Comparison of ENCODE assay signal across 9 mouse cellular contexts in genomic region chr7:74012858-74013600, GRCm38 (mm10). TPM values are rescaled to one million over a fixed set of nuclear protein-coding genes. Genes with fewer than 3 reads are reported as not detected.
A peak's percentile ranks its signal among the peaks of the same experiment; 100 is the strongest.
DNase-seq lines count a peak whose midpoint lies in the region; ATAC-seq and TF ChIP-seq lines count a peak whose summit lies in the region.
"Had no signal": no experiment of that assay in that cellular context is flagged by ENCODE, and none has a peak within 500 bp of the region (broad histone marks: within the 10 kb centered on the region; RNA-seq: fewer than 3 reads in every experiment).

No protein-coding gene starts in this region.

- H3K4me3 ChIP-seq in lung, embryonic 15.5 days, result peak overlapping the region; percentile 79
- H3K4me3 ChIP-seq in heart, embryonic 13.5 days, result peak overlapping the region; percentile 73
- peak overlapping the region; percentile 51; the same call in 1 of the 2 replicates for H3K4me3 ChIP-seq in liver, adult 2 months (ENCODE audit: insufficient read depth, low read depth, low read length)
- peak overlapping the region; percentile 62 for H3K4me3 ChIP-seq in olfactory bulb, adult 2 months (ENCODE audit: insufficient read depth, low read depth, low read length)

- intact Hi-C loops in left cerebral cortex, postnatal 14 days (cut with DNase I), result loop anchor here (10.0 kb wide), 1 partner anchor 358 kb away; no protein-coding TSS in a partner anchor

- H3K27me3 ChIP-seq in lung, embryonic 15.5 days, result peaks cover 29% of the 10 kb centered on the region
- H3K27me3 ChIP-seq in heart, embryonic 13.5 days (replicated peaks), result peaks cover 73% of the 10 kb centered on the region
- peaks cover 13% of the 10 kb centered on the region; the same call in 1 of the 2 replicates for H3K27me3 ChIP-seq in liver, adult 2 months (ENCODE audit: control insufficient read depth, insufficient read depth, low read length)

- peak; percentile 31 for ATAC-seq in lung, embryonic 15.5 days (ENCODE audit: borderline replicate concordance, extremely low read depth, low FRiP score, low TSS enrichment)
- no peak for ATAC-seq in heart, embryonic 13.5 days (ENCODE audit: extremely low read depth, insufficient number of reproducible peaks, low FRiP score, low TSS enrichment)

- peak overlapping the region; percentile 99 for H3K4me2 ChIP-seq in lung, embryonic 15.5 days
- peak overlapping the region; percentile 99 for H3K4me2 ChIP-seq in heart, embryonic 13.5 days

- peak overlapping the region; percentile 63 for H3K9ac ChIP-seq in lung, embryonic 15.5 days
- peak overlapping the region; percentile 83 for H3K9ac ChIP-seq in heart, embryonic 13.5 days
- peak overlapping the region; percentile 58; the same call in 1 of the 2 replicates for H3K9ac ChIP-seq in liver, adult 2 months (ENCODE audit: low read depth, low read length)

- no peaks in the 10 kb centered on the region for H3K79me2 ChIP-seq in liver, adult 2 months (ENCODE audit: control insufficient read depth, insufficient read depth, low read length)

- H3K27ac ChIP-seq in lung, embryonic 15.5 days, result peak overlapping the region; percentile 79
- peak overlapping the region; percentile 56; the same call in 1 of the 2 replicates for H3K27ac ChIP-seq in heart, embryonic 13.5 days (replicated peaks)
- no peak overlapping the region for H3K27ac ChIP-seq in liver, adult 2 months (replicated peaks; ENCODE audit: insufficient read depth, low read depth, low read length)
- no peak overlapping the region for H3K27ac ChIP-seq in olfactory bulb, adult 2 months (ENCODE audit: insufficient read depth, low read depth, low read length)
- H3K27ac ChIP-seq: macrophage had no signal

- 1% methylated on average over 58 of the region's 70 CpGs for WGBS in lung, embryonic 15.5 days
- under 1% methylated on average over 70 of the region's 70 CpGs for WGBS in heart, embryonic 13.5 days
- 2% methylated on average over 65 of the region's 70 CpGs for WGBS in liver, adult 2 months
- 1% methylated on average over 70 of the region's 70 CpGs for WGBS in olfactory bulb, adult 2 months

- H3K4me1 ChIP-seq in lung, embryonic 15.5 days, result peaks cover 6% of the 10 kb centered on the region; the same call in 1 of the 2 replicates
- peaks cover 14% of the 10 kb centered on the region for H3K4me1 ChIP-seq in heart, embryonic 13.5 days
- no peaks in the 10 kb centered on the region for H3K4me1 ChIP-seq in liver, adult 2 months (ENCODE audit: control insufficient read depth, insufficient read depth, low read length)
- peaks cover 7% of the 10 kb centered on the region; the same call in 1 of the 2 replicates for H3K4me1 ChIP-seq in olfactory bulb, adult 2 months (ENCODE audit: control insufficient read depth, insufficient read depth, low read length)

- H3K9me3 ChIP-seq in lung, embryonic 15.5 days, result no peaks in the 10 kb centered on the region
- H3K9me3 ChIP-seq in heart, embryonic 13.5 days, result no peaks in the 10 kb centered on the region

- no peaks in the 10 kb centered on the region for H3K36me3 ChIP-seq in lung, embryonic 15.5 days
- H3K36me3 ChIP-seq in heart, embryonic 13.5 days, result no peaks in the 10 kb centered on the region
- no peaks in the 10 kb centered on the region for H3K36me3 ChIP-seq in liver, adult 2 months (ENCODE audit: control insufficient read depth, insufficient read depth, low read length)

- TF ChIP-seq POLR2A in liver, adult 2 months (IDR thresholded peaks at IDR 0.05; ENCODE audit: extremely low read depth, insufficient read depth, low read length), result no peak
- TF ChIP-seq POLR2A in olfactory bulb, adult 2 months (IDR thresholded peaks at IDR 0.05; ENCODE audit: insufficient read depth, low read depth, low read length), result no peak

- no peak for DNase-seq in lung, postnatal 14 days
- DNase-seq in embryo, embryonic 10.5 days (ENCODE audit: low spot score), result peak; percentile 51
- DNase-seq in liver, adult 2 months (ENCODE audit: extremely low read depth, low read depth, low spot score), result no peak
- DNase-seq in left cerebral cortex, postnatal 14 days (ENCODE audit: low spot score in 2 of 2), result no peak
- DNase-seq in spleen, adult 12 weeks (ENCODE audit: low spot score), result no peak

- TF ChIP-seq CTCF in liver, adult 2 months (IDR thresholded peaks at IDR 0.05; ENCODE audit: low read depth, low read length), result no peak
- no peak for TF ChIP-seq CTCF in olfactory bulb, adult 2 months (IDR thresholded peaks at IDR 0.05; ENCODE audit: insufficient read depth, low read depth, low read length)

RNA-seq across cellular contexts. Expression of gene St8sia2, which starts 0.5 kb away (rescaled TPM):
- polyA plus RNA-seq in lung, embryonic 15.5 days (2015; fragmentation: Nextera tagmentation; extraction: Ambion mirVana), result 8.6 and 9.5 TPM in 2 replicates
- 2.8 and 3.0 TPM in 2 replicates for polyA plus RNA-seq in heart, embryonic 13.5 days (2015; fragmentation: Nextera tagmentation; extraction: Ambion mirVana)
- total RNA-seq in liver, adult 2 months (2014; rRNA removed), result not detected in 2 replicates
- 0.02 TPM in 1 of 2 replicates, not detected in the other for polyA plus RNA-seq in liver, adult 2 months (2012; rRNA removed)
- not detected in 2 replicates for polyA plus RNA-seq in olfactory bulb, adult 2 months (2012; ENCODE audit: insufficient read depth, insufficient read length, low replicate concordance, missing spikeins)
- total RNA-seq in left cerebral cortex, postnatal 14 days (2021), result 1 to 10 TPM; 3.3 to 4.2 TPM
- polyA plus RNA-seq: macrophage had no signal

Comparison
In these comparisons a context has a peak if more than half of its experiments do, and no peak if none do; other contexts are left out.
1. H3K27ac ChIP-seq: peak in lung, embryonic 15.5 days (single experiment) and heart, embryonic 13.5 days (single experiment); none in liver, adult 2 months (single experiment) and olfactory bulb, adult 2 months (single experiment).
2. Peak in every context shown above with its lines, with median percentiles within 50 percentile points of each other: H3K4me3 ChIP-seq and H3K9ac ChIP-seq.